In the genomic region with DNA sequence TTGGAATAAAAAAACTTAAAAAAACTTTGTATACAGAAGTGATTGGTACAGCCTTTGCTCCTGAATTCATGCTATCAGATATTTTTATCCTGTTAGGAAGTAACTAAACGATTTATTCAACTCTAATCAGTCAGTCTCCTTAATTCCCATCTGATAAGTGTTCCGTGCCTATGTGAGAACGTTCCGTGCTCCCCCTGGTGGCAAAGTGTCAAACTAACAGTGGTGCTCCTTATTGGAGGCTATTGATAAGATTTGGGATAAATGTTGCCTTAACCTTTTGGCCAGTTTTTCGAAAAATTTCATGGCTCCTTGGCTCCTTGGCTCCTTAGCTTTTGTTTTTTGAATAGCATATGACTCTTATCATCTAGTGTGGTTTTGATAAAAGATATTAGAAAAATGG, we compare ENCODE assay signal across 9 mouse cellular contexts.
A peak's percentile ranks its signal among the peaks of the same experiment; 100 is the strongest.
DNase-seq lines count a peak whose midpoint lies in the region; ATAC-seq and TF ChIP-seq lines count a peak whose summit lies in the region.
"Had no signal": no experiment of that assay in that cellular context is flagged by ENCODE, and none has a peak within 500 bp of the region (broad histone marks: within the 10 kb centered on the region; RNA-seq: fewer than 3 reads in every experiment).

No protein-coding gene starts in this region.

- H3K4me1 ChIP-seq in forebrain, embryonic 12.5 days = no peaks in the 10 kb centered on the region
- H3K4me1 ChIP-seq in lung, embryonic 14.5 days (ENCODE audit: insufficient read depth) = no peaks in the 10 kb centered on the region
- H3K4me1 ChIP-seq: heart, embryonic 15.5 days had no signal

- peak; percentile 12 for DNase-seq in cerebellum, adult 11 months
- peak; percentile 75 to 76 for DNase-seq in B cell, adult 2 months
- DNase-seq in brain, adult 2 months (ENCODE audit: low read depth, low spot score) = peak; percentile 58
- DNase-seq in kidney, postnatal 36 days = peak; percentile 57 to 85
- peak; percentile 74 for DNase-seq in lung, embryonic 14.5 days
- peak; percentile 15 for DNase-seq in spleen, adult 12 weeks (ENCODE audit: low spot score)

- H3K27me3 ChIP-seq in forebrain, embryonic 12.5 days = peaks cover 17% of the 10 kb centered on the region
- no peaks in the 10 kb centered on the region for H3K27me3 ChIP-seq in lung, embryonic 14.5 days (ENCODE audit: insufficient read depth, low read length)
- H3K27me3 ChIP-seq: heart, embryonic 15.5 days had no signal

- TF ChIP-seq CTCF in lung, embryonic 14.5 days (IDR thresholded peaks at IDR 0.05; ENCODE audit: low read depth) = peak; percentile 71

- no peak for ATAC-seq in cerebellum, adult (ENCODE audit: insufficient number of reproducible peaks, low FRiP score, low TSS enrichment)
- ATAC-seq in forebrain, embryonic 12.5 days (ENCODE audit: low FRiP score) = 0 out of 2 replicates have a peak, but pooled peaks have one; percentile 44
- ATAC-seq in lung, embryonic 14.5 days (ENCODE audit: insufficient read depth) = no peak

- no peak overlapping the region for H3K4me2 ChIP-seq in forebrain, embryonic 12.5 days
- H3K4me2 ChIP-seq in lung, embryonic 14.5 days = no peak overlapping the region
- H3K4me2 ChIP-seq: heart, embryonic 15.5 days had no signal

- no peak overlapping the region for H3K27ac ChIP-seq in forebrain, embryonic 12.5 days
- H3K27ac ChIP-seq in lung, embryonic 14.5 days (ENCODE audit: low read depth) = no peak overlapping the region
- H3K27ac ChIP-seq: heart, embryonic 15.5 days had no signal

- no peaks in the 10 kb centered on the region for H3K36me3 ChIP-seq in forebrain, embryonic 12.5 days (replicated peaks)
- H3K36me3 ChIP-seq in lung, embryonic 14.5 days (ENCODE audit: insufficient read depth) = no peaks in the 10 kb centered on the region
- H3K36me3 ChIP-seq: heart, embryonic 15.5 days had no signal

- H3K9ac ChIP-seq in forebrain, embryonic 12.5 days = no peak overlapping the region
- H3K9ac ChIP-seq in lung, embryonic 14.5 days = no peak overlapping the region
- H3K9ac ChIP-seq: heart, embryonic 15.5 days had no signal

- H3K4me3 ChIP-seq in forebrain, embryonic 12.5 days (replicated peaks) = no peak overlapping the region
- H3K4me3 ChIP-seq in lung, embryonic 14.5 days (ENCODE audit: low read depth, low read length) = no peak overlapping the region
- H3K4me3 ChIP-seq: heart, embryonic 15.5 days had no signal

- no peaks in the 10 kb centered on the region for H3K9me3 ChIP-seq in forebrain, embryonic 12.5 days
- H3K9me3 ChIP-seq in lung, embryonic 14.5 days (ENCODE audit: low read depth, low read length) = no peaks in the 10 kb centered on the region
- H3K9me3 ChIP-seq: heart, embryonic 15.5 days had no signal

- 12% methylated on average over 5 of the region's 5 CpGs for WGBS in forebrain, embryonic 12.5 days
- 9% methylated on average over 5 of the region's 5 CpGs for WGBS in lung, embryonic 14.5 days

Comparison
In these comparisons a context has a peak if more than half of its experiments do, and no peak if none do; other contexts are left out.
1. DNase-seq: peak in every context shown above with its lines; median percentile 76 in B cell, adult 2 months; 74 in lung, embryonic 14.5 days; 71 in kidney, postnatal 36 days; 58 in brain, adult 2 months; 15 in spleen, adult 12 weeks; 12 in cerebellum, adult 11 months.